Mouse (Mus musculus): Measurements from ENCODE around the gene Vpreb2.

The Vpreb2 gene

GRCm38 (mm10) chr16:17987703-17988102, 7.5 kb downstream of the Vpreb2 start:
- 84% methylated on average over 1 of the region's 1 CpGs for WGBS

GRCm38 (mm10) chr16:17992321-17992720, 12.1 kb downstream of the Vpreb2 start:
- 95% methylated on average over 16 of the region's 16 CpGs for WGBS

- WGBS: 95% methylated on average over 5 of the region's 5 CpGs
These were observed 19.4 kb downstream of the Vpreb2 start for GRCm38 (mm10) chr16:17999668-18000067.

GRCm38 (mm10) chr16:18004589-18004988, 24.4 kb downstream of the Vpreb2 start:
- WGBS: 65% methylated on average over 5 of the region's 5 CpGs

GRCm38 (mm10) chr16:18007083-18007482, 26.9 kb downstream of the Vpreb2 start:
- WGBS: 59% methylated on average over 4 of the region's 4 CpGs

GRCm38 (mm10) chr16:18011101-18011500, 30.9 kb downstream of the Vpreb2 start:
- 77% methylated on average over 6 of the region's 6 CpGs for WGBS

- WGBS: 86% methylated on average over 4 of the region's 4 CpGs
These were observed 36.3 kb downstream of the Vpreb2 start for GRCm38 (mm10) chr16:18016482-18016881.

- WGBS: 79% methylated on average over 8 of the region's 8 CpGs
These were observed 42.7 kb downstream of the Vpreb2 start for GRCm38 (mm10) chr16:18022780-18023557.

- WGBS: 56% methylated on average over 2 of the region's 2 CpGs
These were observed 47.1 kb downstream of the Vpreb2 start for GRCm38 (mm10) chr16:18027371-18027770.

Data from cerebral cortex, adult 2 months (tissue).